Mouse (Mus musculus) left cerebral cortex, postnatal 36 days (tissue): ENCODE measurements around the gene Dph1. TPM values are rescaled to one million over a fixed set of nuclear protein-coding genes. Genes with fewer than 3 reads are reported as not detected.

Source experiments
- DNase-seq, 2 experiments: peaks; one replicate each; pipeline ENCODE4 v3.0.0; 2021 to 2022; ENCODE audit warnings: low spot score in 2 of 2, mixed read lengths in 1 of 2
- intact Hi-C: fragments of 180-260 bp; cut with DNase I; formaldehyde crosslinking; loops from one replicate; pipeline ENCODE4 v1.15.1; 2025
- total RNA-seq, 2 experiments: library from RNA; stranded (reverse); gene quantifications; 2 replicates each; pipeline ENCODE4 v1.2.3; 2021

Gene Dph1
- total RNA-seq, 2 experiments from 2014 or later, result 25.3 to 25.6 TPM

GRCm38 (mm10) chr11:75166193-75166842 is 24.7 kb downstream of the Dph1 start:
- intact Hi-C loops, result loop anchor here (2.0 kb wide), 1 partner anchor 220 kb away; no protein-coding TSS in a partner anchor
- DNase-seq, result no peak

- DNase-seq, result peak; percentile 81 to 85
- intact Hi-C loops, result loop anchor here (2.0 kb wide), 2 partner anchors 185 to 219 kb away; no protein-coding TSS in a partner anchor
Measured at GRCm38 (mm10) chr11:75165441-75166192, 25.4 kb downstream of the Dph1 start.

- no peak for DNase-seq
- intact Hi-C loops, result loop anchor here (2.0 kb wide), 1 partner anchor 184 kb away; no protein-coding TSS in a partner anchor
Measured at GRCm38 (mm10) chr11:75164750-75165149, 26.3 kb downstream of the Dph1 start.

- intact Hi-C loops, result loop anchor here (2.0 kb wide), 1 partner anchor 183 kb away; no protein-coding TSS in a partner anchor
- DNase-seq, result no peak
Measured at GRCm38 (mm10) chr11:75164051-75164450, 27.0 kb downstream of the Dph1 start.

- intact Hi-C loops, result no loop called here
- DNase-seq, result no peak
Measured at GRCm38 (mm10) chr11:75163379-75163778, 27.7 kb downstream of the Dph1 start.

- no peak for DNase-seq
- intact Hi-C loops, result no loop called here
Measured at GRCm38 (mm10) chr11:75162591-75163080, 28.4 kb downstream of the Dph1 start.

GRCm38 (mm10) chr11:75161417-75162008 is 29.5 kb downstream of the Dph1 start:
- intact Hi-C loops, result no loop called here
- DNase-seq, result no peak

GRCm38 (mm10) chr11:75160954-75161353 is 30.1 kb downstream of the Dph1 start:
- intact Hi-C loops, result no loop called here
- DNase-seq, result no peak

GRCm38 (mm10) chr11:75159564-75159963 is 31.5 kb downstream of the Dph1 start:
- DNase-seq, result no peak
- intact Hi-C loops, result no loop called here

GRCm38 (mm10) chr11:75158432-75158831 is 32.6 kb downstream of the Dph1 start:
- DNase-seq, result no peak
- intact Hi-C loops, result no loop called here

GRCm38 (mm10) chr11:75157901-75158300 is 33.1 kb downstream of the Dph1 start:
- intact Hi-C loops, result no loop called here
- DNase-seq, result no peak

- no peak for DNase-seq
- intact Hi-C loops, result no loop called here
Measured at GRCm38 (mm10) chr11:75157037-75157436, 34.0 kb downstream of the Dph1 start.

GRCm38 (mm10) chr11:75156416-75156815 is 34.6 kb downstream of the Dph1 start:
- no peak for DNase-seq
- intact Hi-C loops, result no loop called here

GRCm38 (mm10) chr11:75155985-75156384 is 35.1 kb downstream of the Dph1 start:
- intact Hi-C loops, result no loop called here
- DNase-seq, result no peak

GRCm38 (mm10) chr11:75154053-75154585 is 36.9 kb downstream of the Dph1 start:
- intact Hi-C loops, result no loop called here
- no peak for DNase-seq

GRCm38 (mm10) chr11:75152603-75153557 is 38.2 kb downstream of the Dph1 start:
- intact Hi-C loops, result no loop called here
- DNase-seq, result no peak

GRCm38 (mm10) chr11:75150346-75150745 is 40.7 kb downstream of the Dph1 start:
- no peak for DNase-seq
- intact Hi-C loops, result no loop called here

GRCm38 (mm10) chr11:75148332-75149035 is 42.6 kb downstream of the Dph1 start:
- intact Hi-C loops, result no loop called here
- DNase-seq, result no peak

- intact Hi-C loops, result no loop called here
- DNase-seq, result no peak
Measured at GRCm38 (mm10) chr11:75147846-75148168, 43.2 kb downstream of the Dph1 start.
